Mouse (Mus musculus) yolk sac, embryonic 10.5 days (tissue): ENCODE results near the gene Sypl.
A peak's percentile ranks its signal among the peaks of the same experiment; 100 is the strongest.

Experiments used
- DNase-seq: peaks from one replicate; pipeline ENCODE4 v3.0.0-alpha.2; 2017; ENCODE audit warnings: low spot score

The Sypl gene

DNA sequence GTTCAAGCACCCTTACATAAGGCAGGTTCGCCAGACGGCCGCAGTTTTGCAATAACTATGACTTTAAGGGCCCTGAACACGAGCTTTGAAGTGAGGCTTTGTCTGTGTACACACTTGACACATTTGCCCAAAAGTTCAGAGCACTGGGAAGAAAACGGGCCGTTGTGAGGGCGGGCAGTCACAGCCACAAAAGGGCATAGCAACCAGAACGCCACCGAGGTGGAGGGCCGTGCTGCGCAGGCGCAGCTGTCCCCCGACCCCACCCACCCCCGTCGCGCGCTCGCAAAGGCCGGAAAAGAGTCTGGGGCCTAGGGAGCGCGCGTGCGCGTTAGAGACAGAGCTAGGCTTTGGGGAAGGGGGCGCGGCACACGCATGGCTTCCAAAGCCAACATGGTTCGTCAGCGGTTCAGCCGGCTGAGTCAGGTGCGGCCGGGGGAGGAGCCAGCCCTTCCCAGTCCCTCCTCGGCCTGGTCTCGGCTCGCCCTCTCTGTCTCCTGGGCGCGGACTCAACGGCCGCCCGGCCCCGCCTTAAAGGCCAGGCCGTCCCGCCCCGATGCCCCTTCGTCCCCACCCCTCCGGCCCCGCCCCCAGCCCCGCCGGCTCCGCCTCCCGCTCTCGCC lies at the start of gene Sypl:
TSS of gene Sypl (plus strand) at position 296 of the 620 bp plus-strand sequence.
- peak; percentile 98 for DNase-seq

DNA sequence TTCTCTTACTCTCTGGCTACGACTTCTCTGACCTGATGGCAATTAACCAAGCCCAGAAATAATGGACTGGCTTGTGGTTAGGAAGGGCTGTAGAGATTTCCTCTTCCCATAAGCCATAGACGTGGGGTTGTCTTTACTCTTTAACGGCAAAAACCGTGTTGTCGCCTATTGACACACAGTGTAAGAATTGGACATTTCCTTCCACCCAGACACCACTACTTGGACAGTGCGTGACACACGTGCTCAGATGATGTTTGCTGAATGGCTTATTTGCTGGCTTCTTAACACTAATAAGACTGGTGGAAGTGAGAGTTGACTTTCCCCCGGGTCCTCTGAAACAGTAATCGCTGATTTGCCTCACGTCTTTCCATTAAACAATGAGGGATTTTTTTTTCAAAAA lies 44.0 kb upstream of the Sypl start:
- no peak for DNase-seq

DNA sequence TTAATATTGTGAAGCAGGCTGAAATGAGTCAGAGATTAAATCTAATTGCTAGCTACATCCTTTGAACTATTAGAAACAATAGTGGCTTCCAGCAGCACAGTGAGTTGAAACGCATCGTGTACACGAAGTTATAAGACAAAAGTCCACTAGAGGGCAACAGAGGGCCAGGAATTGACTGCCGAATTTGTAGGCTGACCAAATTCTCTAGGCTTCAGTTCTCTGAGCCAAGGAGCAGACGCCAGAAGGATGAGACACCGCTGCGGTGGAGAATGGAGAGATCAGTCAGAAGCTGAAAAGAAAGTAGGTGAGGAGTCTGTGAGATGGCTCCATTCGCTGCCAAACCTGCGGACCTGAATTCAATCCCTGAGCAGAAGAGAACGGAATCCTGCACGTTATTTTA lies 43.6 kb upstream of the Sypl start:
- DNase-seq = no peak

DNA sequence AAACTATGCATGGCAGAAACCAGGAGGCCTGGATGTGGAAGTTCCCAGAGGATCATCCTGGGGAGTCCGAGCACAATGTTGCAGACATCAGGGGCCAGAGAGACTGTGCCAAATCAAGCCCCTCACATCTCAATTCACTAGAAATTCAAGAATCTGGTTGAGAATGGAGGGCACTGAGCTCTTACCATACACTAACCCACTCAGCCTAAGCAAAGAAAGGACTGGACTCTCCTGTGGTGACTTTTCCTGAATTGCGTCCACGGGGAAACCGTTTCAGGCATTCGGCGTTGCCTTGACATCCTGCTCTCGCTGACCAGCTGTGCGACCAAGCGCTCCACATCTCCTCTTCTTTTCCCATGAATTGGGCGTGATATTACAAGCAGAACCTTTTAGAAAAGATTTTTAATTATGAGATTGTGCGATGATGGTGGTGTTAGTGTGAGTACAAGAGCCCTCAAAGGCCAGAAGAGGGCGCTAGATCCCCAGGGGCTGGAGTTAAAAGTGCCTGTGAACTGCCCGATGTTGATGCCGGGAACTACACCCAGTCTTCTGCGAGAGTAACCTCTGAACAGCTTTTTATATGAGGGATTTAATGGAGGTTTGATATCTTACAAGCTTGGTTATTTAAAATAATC lies 43.0 kb upstream of the Sypl start:
- no peak for DNase-seq

DNA sequence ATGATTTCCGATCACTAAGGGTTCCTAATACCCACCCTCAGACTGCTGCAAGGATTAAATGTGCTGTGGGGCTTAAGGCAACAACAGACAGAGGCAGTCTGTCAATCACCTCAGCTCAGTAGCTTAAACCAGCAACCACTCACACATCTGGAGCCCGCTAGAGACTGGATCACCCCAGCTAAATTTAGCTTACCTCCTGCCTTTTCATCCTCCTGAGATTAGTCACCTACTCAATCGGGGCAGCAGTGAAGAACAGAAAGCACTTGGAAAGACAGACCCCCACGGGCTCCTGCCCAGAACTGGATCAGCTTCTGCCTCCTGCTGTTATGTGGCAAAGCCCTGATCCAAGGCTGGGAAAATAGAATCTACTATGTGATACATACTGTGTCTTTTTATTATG lies 42.1 kb upstream of the Sypl start:
- no peak for DNase-seq

DNA sequence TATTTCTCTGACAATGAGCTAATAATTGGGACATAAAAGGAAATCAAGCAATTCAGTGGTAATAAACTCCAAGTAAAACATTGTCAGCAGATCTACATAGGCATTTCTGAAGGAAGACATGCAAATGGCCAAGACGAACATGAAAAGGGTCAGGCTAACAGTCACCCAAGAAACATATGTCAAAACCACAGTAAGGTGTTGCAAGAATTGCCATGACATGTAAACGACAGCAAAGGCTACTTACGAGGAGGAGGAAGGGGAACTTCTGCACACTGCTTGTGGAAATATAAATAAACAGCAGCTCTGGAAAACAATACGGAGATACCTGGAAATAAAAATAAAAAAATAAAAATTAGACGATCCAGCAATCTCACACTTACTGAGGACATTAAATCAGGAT lies 40.9 kb upstream of the Sypl start:
- no peak for DNase-seq

DNA sequence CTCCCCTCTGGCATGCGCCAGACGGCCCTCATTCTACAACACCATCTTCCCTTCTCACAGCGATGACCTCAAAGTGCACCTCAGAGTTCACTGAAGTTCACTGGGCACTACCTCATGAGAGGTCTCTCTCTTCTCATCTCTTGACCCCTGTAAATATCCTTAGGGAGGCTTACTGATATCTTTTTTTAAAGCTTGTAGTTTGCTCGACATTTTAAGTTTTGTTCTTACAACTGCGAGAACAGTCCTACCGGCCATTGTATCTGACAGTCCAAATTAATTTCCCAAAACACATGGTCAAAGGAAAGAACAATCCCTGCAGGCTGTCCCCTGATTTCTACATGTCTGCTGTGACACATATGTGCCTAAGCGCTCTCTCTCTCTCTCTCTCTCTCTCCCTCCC lies 35.0 kb upstream of the Sypl start:
- no peak for DNase-seq

DNA sequence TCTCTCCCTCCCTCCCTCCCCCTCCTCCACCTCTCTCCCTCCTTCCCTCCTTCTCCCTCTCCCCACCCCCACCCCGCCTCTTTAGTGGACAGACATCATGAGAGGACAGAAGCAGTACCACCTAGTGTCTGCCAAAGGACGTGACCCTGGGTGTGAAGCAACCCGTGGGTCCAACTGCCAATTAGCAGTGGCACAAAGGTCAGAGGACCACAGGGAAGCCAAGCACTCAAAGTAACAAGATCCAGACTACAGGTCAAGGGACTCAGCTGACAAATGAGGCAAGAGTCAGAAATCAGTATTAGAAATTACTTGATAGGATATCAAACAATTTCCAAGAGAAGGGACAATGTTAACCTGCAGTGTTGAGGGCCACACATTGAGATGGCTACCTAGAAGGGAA lies 34.6 kb upstream of the Sypl start:
- DNase-seq = no peak

DNA sequence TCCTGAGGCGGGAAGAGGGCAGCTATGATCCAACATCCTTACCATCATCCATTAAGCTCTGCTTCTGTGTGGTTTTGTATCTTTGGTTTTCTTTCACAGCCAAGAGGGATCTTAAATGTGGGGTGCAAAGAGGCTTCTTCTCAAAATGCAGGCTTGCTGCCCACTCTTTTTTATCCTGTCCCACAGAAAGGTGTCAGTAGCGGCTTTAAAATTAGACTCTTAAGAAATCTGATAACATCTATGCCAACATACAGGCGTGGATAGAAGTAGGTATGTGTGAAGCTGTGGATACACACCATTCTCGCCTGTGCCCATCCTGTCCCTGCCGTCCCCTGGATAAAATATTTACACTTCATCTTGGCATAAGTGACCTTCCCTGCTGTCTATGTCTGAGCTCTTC lies 34.2 kb upstream of the Sypl start:
- no peak for DNase-seq

DNA sequence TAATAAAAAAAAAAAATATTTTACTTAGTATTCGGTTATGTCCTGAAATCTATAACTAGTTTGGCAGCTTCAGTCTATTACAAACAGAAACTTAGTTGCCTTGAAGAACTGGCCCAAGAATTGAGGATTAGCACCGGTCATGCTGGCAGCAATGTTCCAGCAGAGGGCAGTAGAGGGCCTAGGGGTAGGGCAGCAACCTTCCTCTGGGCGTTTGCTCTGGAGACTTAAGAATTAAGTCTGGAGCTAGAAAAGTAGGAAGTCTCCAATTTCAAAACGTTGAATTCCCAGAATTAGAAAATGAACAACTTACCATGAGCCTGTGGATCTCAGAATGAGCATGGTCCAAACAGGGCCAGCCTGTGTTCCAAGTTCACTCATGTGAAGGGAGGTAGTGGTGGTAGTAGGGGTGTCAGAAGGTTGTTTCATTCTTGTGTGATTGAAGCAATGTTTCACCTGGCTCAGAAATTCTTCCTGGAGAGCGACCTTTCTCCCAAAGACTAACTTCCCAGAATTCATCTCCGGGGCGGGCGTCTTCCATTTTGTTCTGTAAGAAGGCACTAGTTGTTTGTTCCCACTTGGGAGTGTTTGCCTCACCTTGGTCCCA lies 33.4 kb upstream of the Sypl start:
- DNase-seq = peak; percentile 52

DNA sequence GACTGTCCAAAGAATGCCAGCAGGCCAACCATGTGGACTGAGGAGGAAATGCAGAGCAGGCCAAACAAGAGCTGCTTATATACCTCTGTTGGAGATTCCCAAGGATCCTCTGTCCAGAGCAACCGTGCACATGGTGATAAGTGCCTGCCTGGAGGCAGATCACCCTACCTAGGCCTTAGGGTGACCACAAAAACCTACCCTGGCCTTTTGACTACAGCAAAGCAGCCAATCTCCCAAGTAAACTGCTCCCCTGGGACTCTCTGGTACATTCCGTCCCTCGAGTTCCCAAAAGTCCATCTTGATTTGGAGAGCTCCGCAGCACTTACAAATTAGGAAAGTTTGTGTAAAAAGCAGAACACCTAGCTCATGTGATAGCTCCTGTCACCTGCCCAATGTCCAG lies 32.6 kb upstream of the Sypl start:
- no peak for DNase-seq

DNA sequence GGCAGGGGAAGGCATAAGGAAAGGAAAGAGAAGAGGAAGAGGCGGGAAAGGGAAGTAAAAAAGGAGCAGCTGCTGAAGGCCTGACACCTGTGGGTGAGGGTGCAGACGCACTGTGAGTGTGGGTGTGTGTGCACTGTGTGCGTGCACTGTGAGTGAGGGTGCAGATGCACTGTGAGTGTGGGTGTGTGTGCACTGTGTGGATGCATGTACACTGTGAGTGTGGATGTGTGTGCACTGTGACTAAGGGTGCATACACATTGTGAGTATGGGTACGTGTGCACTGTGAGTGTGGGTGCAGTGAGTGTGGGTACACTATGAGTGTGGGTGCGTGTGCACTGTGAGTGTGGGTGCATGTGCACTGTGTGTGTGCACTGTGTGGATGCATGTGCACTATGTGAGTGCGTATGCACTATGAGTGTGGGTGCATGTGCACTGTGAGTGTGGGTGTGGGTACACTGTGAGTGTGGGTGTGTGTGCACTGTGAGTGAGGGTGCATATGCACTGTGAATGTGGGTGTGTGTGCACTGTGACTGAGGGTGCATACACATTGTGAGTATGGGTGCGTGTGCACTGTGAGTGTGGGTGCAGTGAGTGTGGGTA lies 32.1 kb upstream of the Sypl start:
- DNase-seq = no peak

DNA sequence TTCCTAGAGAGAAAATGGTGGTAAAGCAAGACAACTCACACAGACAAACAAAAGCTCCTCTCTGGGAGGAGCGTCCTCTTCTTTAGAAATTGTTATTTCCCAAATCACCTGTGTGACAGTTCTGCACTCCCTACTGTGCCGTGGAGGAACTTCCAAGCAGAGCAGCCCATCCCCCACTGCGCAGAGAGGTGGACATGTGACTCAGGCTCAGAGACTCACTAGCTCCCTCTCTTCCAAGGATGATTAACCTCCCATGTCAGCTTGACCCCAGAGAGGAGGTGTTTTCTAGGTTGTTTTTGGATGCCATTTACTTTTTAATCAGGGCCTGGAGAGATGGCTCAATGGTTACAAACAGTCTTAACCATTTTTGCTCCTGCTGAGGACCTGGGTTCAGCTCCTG lies 29.4 kb upstream of the Sypl start:
- DNase-seq = peak; percentile 58

DNA sequence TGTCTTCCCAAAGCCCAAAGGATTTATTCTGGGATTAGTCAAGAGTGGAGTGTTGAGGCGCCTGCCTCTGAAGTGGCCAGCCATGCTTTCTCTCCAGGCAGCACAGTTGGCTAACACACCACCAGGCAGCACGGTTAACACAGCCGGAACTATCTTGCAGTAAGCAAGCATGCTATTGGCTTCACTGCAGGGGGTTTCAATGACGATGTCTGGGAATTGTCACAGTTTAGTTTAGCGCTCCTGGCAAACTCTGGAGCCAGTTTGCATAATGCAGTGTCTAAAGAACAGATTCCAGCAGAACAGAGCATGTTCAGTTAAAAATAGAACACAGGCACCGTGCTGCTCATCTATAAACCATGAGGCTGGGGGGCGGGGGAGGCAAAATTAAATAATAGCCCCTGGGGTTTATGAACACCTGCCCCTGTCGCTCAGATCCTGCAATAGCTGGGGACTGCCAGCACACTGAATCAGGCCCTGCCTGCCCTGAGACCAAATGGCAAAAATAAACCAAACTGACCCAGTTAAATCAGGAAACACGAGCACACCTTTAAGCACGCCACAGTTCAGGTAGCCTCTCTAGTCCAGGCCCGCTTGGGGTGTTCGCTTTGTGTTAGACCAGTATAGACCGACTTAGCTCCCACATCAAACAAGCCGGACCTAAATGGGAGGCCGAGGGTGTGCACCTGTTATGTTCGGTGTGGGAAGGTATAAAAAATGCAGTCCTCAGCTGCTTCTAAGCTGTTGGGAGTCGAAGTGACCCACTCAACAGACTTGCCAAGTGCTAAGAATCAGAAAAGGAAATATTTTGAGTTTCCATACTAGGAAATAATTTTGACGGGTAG lies 27.1 kb upstream of the Sypl start:
- DNase-seq = no peak

DNA sequence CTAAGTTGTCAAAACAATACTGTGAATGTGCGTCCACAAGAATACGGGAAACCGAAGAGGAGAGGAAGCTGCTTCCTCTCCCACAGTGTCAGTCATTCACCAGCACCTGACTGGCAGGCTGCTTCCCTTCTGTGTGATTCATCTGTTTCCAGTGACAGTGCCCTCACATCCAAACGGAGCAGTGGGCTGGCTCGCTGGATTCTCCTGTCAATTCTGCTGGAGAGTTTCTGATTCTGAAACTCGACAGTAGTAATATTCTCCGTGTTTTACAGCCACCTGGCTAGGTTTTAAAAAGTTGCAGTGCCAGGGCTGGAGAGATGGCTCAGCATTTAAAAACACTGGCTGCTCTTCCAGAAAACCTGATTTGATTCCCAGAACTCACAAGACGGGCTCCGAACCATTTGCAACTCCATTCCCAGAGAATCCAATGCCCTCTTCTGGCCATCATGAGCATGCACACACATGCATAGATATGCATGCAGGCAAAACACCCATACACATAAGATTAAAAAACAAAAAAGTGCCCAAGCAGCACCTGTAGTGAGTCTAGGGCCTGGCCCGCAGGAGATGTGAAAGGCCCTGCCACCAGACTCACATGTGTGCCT lies 26.4 kb upstream of the Sypl start:
- no peak for DNase-seq

DNA sequence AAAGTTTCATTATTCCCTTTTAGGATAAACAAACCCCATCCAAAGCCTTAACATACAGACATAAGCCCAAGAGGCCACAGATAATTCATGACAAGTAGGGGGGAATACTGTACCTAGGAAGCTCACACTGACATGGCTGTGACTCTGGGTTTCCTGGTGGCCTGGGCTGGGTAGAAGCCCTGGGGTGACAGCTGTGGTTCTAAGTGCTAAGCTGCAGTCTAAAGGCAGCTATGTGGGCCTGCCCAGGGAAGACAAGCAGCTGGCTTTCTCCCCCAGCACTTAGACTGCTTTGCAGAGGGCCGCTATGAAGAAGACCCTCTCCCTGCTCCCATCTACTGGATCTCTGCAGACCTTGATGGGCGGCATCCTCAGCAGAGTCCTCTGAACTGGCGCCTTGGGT lies 25.5 kb upstream of the Sypl start:
- no peak for DNase-seq

DNA sequence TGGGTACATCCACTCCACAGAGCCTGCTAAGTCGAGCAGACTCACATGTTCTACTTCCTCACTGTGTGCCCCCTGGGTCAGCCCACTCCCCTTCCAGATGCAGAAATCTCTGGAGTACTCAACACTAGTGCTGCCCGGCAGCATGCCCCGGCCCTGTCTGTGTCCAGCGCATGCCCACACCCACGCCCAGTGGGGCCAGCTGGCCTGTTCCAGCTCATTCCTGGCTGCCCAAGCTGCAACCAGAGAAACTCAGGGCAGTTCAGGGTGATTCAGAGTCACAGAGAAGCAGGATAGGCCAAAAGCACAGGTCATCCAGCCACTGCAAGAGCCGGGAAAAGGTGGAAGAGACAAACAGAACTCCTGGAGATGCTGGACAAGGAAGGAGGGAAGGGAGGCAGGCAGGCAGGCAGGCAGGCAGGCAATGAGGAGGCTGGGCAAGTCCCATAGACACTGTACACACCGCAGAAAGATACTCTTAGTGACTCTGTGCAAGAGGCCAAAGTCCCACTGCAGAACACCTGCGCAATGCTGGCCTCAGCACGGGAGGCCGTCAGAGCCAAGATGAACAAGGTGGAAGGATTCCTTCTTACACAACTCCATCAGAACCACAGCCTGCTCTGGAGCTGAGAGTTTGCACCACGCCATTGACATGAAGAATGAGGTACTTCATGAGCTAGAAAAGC lies 23.7 kb upstream of the Sypl start:
- no peak for DNase-seq

DNA sequence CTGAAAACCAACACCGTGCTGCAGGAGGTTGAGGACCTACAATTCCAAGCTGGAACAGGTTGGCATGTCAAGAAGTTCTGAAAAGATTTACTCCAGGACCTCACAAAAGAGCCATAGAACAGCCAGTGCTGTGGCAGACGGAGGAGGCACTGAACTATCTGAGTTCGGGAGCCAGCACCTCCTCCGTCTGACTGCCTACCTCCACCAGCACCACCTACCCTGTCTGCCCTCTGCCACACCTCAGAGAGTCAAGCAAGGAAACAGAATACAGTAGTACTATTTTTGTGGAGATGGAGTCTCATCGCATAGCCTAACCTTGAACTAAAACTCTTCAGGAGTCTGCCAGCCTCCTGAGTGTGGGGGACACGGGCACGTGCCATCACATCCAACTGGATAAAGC lies 23.1 kb upstream of the Sypl start:
- DNase-seq = no peak

DNA sequence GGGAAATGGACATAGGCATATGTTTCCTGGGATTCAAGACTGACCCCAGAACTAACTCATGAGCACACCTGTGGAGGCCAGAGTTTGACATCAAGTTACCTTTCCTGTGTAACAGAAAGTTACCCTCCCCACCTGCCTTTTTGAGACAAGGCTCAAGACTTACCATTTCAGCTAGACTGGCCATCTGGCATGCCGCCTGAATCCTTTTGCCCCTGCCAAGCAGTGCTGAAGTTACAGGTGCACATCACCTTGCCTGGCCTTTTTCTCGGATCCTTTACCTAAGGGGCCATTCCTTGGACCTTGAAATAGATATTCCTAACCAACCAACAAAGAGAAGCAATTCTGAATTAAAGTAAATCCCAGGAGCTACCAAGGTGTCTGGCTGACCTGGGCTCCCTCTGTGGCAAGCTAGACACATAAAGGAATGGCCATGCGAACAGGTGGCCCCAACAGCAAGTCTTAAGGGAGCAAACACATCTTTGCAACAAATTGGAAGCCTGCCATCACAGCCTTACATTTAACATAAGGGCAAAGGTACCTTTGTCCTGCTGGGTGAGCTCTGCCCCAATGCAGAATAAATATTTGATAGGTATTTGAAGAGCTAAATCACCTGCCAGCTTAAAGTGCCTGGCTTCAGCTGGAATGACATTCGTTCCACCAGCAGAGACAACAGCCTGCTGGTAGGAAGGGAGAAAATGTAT lies 17.3 kb upstream of the Sypl start:
- no peak for DNase-seq

DNA sequence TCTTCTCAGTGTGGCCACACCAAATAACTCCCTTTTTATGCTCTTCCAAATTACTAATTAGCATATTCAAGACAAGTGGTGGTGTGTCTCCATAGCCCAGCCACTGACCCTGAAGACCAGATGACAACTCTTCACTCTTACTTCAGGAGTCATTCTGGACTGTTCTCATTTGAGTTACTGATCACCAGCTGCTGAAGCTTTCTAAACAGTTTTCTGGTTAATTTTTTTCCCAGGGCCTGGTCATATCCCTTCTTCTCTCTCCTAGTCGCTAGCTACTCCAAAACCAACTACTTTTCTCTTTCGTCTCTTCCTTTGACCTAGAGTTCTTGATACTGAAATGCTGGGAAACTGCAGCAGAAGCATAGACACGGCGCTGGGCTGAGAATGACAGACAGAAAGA lies 12.6 kb upstream of the Sypl start:
- DNase-seq = no peak

DNA sequence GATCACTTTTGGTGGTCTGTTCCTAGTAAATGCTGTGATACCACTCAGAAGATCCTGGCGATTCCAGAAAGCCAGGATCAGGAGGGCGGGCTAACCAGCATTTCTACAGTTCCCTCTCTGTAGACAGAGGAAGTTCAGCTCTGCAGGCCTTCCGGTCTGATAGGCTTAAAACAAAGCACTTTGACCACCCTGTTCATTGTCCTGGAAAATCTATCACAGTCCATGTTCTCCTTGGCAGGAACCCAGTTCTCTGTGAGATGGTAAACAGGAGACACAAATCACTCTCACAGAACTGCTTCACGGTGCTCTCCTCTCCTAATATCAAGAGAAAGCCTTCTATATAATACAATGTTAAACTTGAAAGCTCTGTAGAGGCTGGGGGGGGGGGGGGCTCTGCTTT lies 10.3 kb upstream of the Sypl start:
- DNase-seq = no peak
